Mouse (Mus musculus) heart, embryonic 15.5 days (tissue): ENCODE data around the gene Magea6. TPM values are rescaled to one million over a fixed set of nuclear protein-coding genes. Genes with fewer than 3 reads are reported as not detected.
"Not testable (repeated sequence)": the region's sequence is repeated elsewhere in the genome, so short reads cannot be mapped to it uniquely, and the experiment has no call there.

Source experiments
- ATAC-seq: fragments of 200-750 bp; cut with Nextera tagmentation; replicated peaks from 2 replicates; pipeline ENCODE4 v1.8.0; 2017; ENCODE audit warnings: low read depth, moderate TSS enrichment; ENCODE audit not compliant: insufficient number of reproducible peaks, insufficient read depth, low FRiP score
- H3K27ac ChIP-seq: fragments of 300-500 bp; sonication (generic); 2 replicates; pipeline ENCODE4 v1.5.1; 2015; ENCODE audit warnings: mild to moderate bottlenecking, inconsistent platforms
- H3K27me3 ChIP-seq: fragments of 300-500 bp; sonication (generic); 2 replicates; pipeline ENCODE4 v1.6.1; 2015; ENCODE audit warnings: inconsistent platforms
- H3K36me3 ChIP-seq: fragments of 300-500 bp; sonication (generic); 2 replicates; pipeline ENCODE4 v1.6.1; 2015; ENCODE audit warnings: mild to moderate bottlenecking, inconsistent platforms
- H3K4me1 ChIP-seq: fragments of 300-500 bp; sonication (generic); replicated peaks from 2 replicates; pipeline ENCODE4 v1.6.1; 2015; ENCODE audit warnings: inconsistent platforms
- H3K4me2 ChIP-seq: fragments of 300-500 bp; sonication (generic); 2 replicates; pipeline ENCODE4 v1.6.1; 2015; ENCODE audit warnings: inconsistent platforms, mild to moderate bottlenecking, moderate library complexity
- H3K4me3 ChIP-seq: fragments of 300-500 bp; sonication (generic); 2 replicates; pipeline ENCODE4 v1.5.1; 2015; ENCODE audit warnings: mild to moderate bottlenecking, inconsistent platforms
- H3K9ac ChIP-seq: fragments of 300-500 bp; sonication (generic); 2 replicates; pipeline ENCODE4 v1.6.1; 2015; ENCODE audit warnings: mild to moderate bottlenecking, inconsistent platforms
- H3K9me3 ChIP-seq: fragments of 300-500 bp; sonication (generic); replicated peaks from 2 replicates; pipeline ENCODE4 v1.6.1; 2016; ENCODE audit warnings: inconsistent platforms
- WGBS: fragments of 180-500 bp; shearing (Covaris S2); methylation state at CpG from one replicate; pipeline ENCODE4 v1.1.7; 2015; ENCODE audit warnings: mixed read lengths; 5-methylcytosine and 5-hydroxymethylcytosine counted together
- polyA plus RNA-seq: library from polyadenylated mRNA; unstranded; fragments of >200 nt; fragmentation: Nextera tagmentation; extraction: Ambion mirVana; gene quantifications from 2 replicates; pipeline ENCODE4 v1.2.1, GENCODE M21; 2015

Gene Magea6
- not detected in 2 replicates for polyA plus RNA-seq

GRCm38 (mm10) chrX:154935887-154936286, at the start of gene Magea6:
Gene Magea6, minus strand, starts transcription at chrX:154935987.
- not testable (repeated sequence) for H3K9ac ChIP-seq, H3K4me1 ChIP-seq, H3K27me3 ChIP-seq, H3K9me3 ChIP-seq, ATAC-seq, H3K4me3 ChIP-seq, H3K36me3 ChIP-seq, H3K4me2 ChIP-seq, H3K27ac ChIP-seq
- 44% methylated on average over 1 of the region's 1 CpGs for WGBS

DNA sequence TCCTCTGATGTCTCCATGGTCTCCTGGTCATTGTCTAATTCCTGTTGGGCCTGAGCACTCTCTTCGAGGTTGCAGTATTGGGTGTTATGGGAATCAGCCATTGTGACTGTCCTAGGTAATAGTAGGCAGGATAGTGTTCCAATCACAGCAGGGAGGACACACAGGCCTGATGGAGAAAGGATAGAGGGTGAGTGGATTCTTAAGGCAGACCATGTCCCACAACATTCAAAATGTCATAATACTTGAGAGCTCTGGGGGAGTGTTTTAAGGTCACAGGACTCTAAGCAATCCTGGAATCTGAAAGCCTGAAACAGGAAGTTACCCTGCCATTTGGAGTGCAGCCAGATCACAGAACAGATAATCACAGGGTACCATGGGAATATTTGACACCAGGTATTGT, 13.6 kb upstream of the Magea6 start, which contains the start of gene Magea3:
Gene Magea3 (minus strand): TSS at position 101 of the 400 bp plus-strand sequence.
- not testable (repeated sequence) for H3K4me2 ChIP-seq, H3K4me3 ChIP-seq, H3K27ac ChIP-seq, H3K4me1 ChIP-seq, H3K9ac ChIP-seq, H3K36me3 ChIP-seq, ATAC-seq, H3K9me3 ChIP-seq, H3K27me3 ChIP-seq
- WGBS = 61% methylated on average over 1 of the region's 1 CpGs

DNA sequence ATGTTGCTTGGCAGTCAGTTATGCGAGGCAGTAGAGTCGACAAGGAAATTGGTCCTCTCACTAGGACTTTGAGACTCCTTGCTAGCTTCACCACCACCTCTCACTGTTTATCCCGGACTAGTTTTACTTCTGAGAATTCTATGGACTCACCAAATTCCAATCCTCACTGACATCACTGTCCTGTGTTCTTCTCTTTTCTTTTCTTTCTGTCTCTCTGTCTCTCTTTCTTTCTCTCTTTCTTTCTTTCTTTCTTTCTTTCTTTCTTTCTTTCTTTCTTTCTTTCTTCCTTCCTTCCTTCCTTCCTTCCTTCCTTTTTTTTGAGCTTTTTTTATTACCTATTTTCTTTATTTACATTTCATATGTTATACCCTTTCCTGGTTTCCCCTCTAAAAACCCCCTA, 45.6 kb downstream of the Magea6 start, which contains the start of gene Cldn34b1:
Gene Cldn34b1 (minus strand): TSS at position 101 of the 400 bp plus-strand sequence.
- H3K27ac ChIP-seq, H3K9me3 ChIP-seq, H3K9ac ChIP-seq, H3K36me3 ChIP-seq, H3K4me1 ChIP-seq, H3K4me2 ChIP-seq, ATAC-seq, H3K4me3 ChIP-seq, H3K27me3 ChIP-seq: not testable (repeated sequence)
- 76% methylated on average over 3 of the region's 3 CpGs for WGBS

Other genes starting within 250 kb of the Magea6 start
- gene Cldn34b1, start 45.7 kb downstream of the Magea6 start, polyA plus RNA-seq = not detected in 2 replicates
- not detected in 2 replicates for gene Magea3, start 13.5 kb upstream of the Magea6 start, polyA plus RNA-seq
- not detected in 2 replicates for gene Magea8, start 59.9 kb upstream of the Magea6 start, polyA plus RNA-seq
- gene Magea5, start 127.2 kb upstream of the Magea6 start, polyA plus RNA-seq = not detected in 2 replicates
- not detected in 2 replicates for gene Magea1, start 153.8 kb upstream of the Magea6 start, polyA plus RNA-seq
- not detected in 2 replicates for gene Magea2, start 157.7 kb upstream of the Magea6 start, polyA plus RNA-seq
- gene Cldn34b2, start 192.4 kb upstream of the Magea6 start, polyA plus RNA-seq = not detected in 2 replicates